Mouse (Mus musculus): Measurements from ENCODE around the gene Pdk4. TPM values are rescaled to one million over a fixed set of nuclear protein-coding genes. Genes with fewer than 3 reads are reported as not detected.

Gene Pdk4
- total RNA-seq, 2 experiments from 2014 or later = not detected

DNA sequence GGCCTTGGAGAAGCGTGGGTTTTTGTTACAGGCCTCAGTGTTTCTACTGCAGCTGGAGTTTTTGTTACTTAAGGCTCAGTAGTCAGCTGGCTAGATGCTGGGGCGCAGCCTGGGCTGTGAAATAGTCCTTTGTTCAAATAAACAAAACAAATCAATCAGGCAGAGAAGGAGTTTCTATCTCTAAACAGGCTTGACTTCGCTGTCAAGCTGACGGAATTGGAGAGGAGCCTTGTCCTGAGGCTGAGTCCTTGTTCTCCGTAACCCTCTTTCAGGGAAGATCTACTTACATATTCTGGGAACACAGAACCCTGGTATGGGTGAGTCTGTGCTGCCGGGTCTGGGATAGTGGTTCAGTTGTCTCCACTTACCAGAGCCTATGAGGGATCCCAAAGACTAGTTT is 48.6 kb downstream of the Pdk4 start:
- no peak for ATAC-seq (replicated peaks; ENCODE audit: poor library complexity, severe bottlenecking)

DNA sequence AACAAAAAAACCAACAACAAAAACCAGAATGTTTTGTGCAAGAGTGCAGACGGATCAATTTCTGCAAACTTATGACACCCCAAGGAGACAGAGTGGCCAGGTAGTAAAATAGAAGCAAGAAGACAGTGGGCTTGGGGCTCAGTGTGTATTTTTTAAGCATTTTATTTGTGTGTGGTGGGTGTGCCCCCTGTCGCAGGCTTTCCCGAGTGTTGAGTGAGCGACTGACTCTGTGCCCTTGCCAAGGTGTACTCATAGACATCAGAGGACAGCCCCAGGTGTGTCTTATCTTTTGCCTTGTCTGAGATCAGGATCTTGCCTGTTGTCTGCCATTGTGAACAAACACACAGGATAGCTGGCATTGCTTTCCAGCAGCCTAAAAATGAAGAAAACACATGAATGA is 49.1 kb downstream of the Pdk4 start:
- no peak for ATAC-seq (replicated peaks; ENCODE audit: poor library complexity, severe bottlenecking)

- ATAC-seq (replicated peaks; ENCODE audit: poor library complexity, severe bottlenecking) = no peak
Observed at GRCm38 (mm10) chr6:5444331-5444898, 51.7 kb downstream of the Pdk4 start.

DNA sequence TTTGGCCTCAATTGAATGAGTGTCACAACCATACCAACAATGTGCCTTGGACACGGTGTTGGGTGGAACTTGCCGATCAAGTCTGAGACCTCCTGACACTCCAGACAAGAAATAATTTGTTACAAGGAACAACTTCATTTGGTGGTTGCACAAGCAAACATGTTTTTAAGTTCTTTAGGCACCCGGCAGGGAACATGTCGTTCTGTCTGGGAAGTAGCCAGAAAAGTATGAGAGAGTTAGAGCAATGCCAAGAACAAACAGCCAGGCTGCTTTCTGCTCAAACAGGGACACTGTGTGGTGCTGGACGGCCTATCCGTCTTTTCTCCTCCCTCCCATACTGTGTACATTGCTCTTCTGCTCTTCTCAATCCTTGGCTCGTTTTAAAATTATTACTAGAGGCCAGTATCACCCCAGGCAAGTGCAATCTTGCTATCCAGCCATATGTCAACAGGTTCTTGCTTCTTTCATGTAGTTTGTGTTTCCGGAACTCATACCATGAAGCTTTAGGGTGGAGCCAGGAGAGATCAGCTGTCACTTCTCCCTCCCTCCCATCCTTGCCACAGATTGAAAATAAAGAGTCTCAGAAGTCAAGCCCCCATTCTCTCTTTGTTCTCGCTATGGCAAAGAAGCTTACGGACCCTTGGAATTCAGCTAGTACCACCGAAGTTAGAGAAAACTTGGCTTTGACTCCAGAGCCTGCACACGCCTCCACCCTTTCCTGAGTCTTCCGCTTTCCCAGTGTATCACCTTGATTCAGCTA is 52.8 kb downstream of the Pdk4 start:
- no peak for ATAC-seq (replicated peaks; ENCODE audit: poor library complexity, severe bottlenecking)

GRCm38 (mm10) chr6:5442316-5443085 is 53.6 kb downstream of the Pdk4 start:
- ATAC-seq (replicated peaks; ENCODE audit: poor library complexity, severe bottlenecking) = no peak

- no peak for ATAC-seq (replicated peaks; ENCODE audit: poor library complexity, severe bottlenecking)
Observed at GRCm38 (mm10) chr6:5441221-5441620, 54.9 kb downstream of the Pdk4 start.

- peak; percentile 58 for ATAC-seq (replicated peaks; ENCODE audit: poor library complexity, severe bottlenecking)
Observed at GRCm38 (mm10) chr6:5437757-5438156, 58.4 kb downstream of the Pdk4 start.

DNA sequence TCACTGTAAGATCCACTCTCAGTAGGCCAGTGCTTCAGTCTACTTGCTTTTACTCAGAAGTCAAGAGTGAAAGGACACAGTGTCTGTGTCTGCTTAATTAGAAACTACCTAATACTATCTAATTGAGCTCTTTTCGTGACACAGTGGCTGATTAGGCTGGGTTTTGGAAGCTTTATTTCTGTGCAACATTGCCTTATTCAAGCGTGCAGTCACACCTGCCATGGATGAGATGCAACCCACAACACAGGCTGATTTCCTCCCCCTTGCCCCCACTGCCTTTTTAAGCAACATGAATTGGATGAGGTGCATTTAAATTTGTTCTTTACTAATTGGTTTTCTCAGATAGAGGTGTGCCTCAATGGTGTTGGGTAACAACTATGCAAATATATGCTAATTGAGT is 62.2 kb downstream of the Pdk4 start:
- ATAC-seq (replicated peaks; ENCODE audit: poor library complexity, severe bottlenecking) = no peak

Other genes with a start within 250 kb of the Pdk4 start
- 8.9 and 17.6 TPM in 2 replicates for gene Pon3, start 240.0 kb downstream of the Pdk4 start, total RNA-seq (2014; fragmentation: Nextera tagmentation)
- gene Pon3, start 240.0 kb downstream of the Pdk4 start, total RNA-seq (2017) = 15.8 and 17.0 TPM in 2 replicates
- 25.3 and 36.0 TPM in 2 replicates for gene Pon2, start 197.9 kb downstream of the Pdk4 start, total RNA-seq (2014; fragmentation: Nextera tagmentation)
- gene Pon2, start 197.9 kb downstream of the Pdk4 start, total RNA-seq (2017) = 17.9 and 24.2 TPM in 2 replicates
- gene Asb4, start 112.9 kb downstream of the Pdk4 start, total RNA-seq (2014; fragmentation: Nextera tagmentation) = not detected in 2 replicates
- gene Asb4, start 112.9 kb downstream of the Pdk4 start, total RNA-seq (2017) = not detected in 2 replicates
- gene Dync1i1, start 229.3 kb upstream of the Pdk4 start, total RNA-seq (2014; fragmentation: Nextera tagmentation) = not detected in 2 replicates
- gene Dync1i1, start 229.3 kb upstream of the Pdk4 start, total RNA-seq (2017) = not detected in 2 replicates